Mouse (Mus musculus): ENCODE measurements around the gene Kcnq2.

GRCm38 (mm10) chr2:181057341-181057740 lies 77.8 kb downstream of the Kcnq2 start:
- TF ChIP-seq CTCF (IDR thresholded peaks at IDR 0.05; ENCODE audit: low read depth) (no peak), EP300 (IDR thresholded peaks at IDR 0.05; ENCODE audit: low read depth) (no peak)

Measured in heart, postnatal 0 days (tissue).